Mouse (Mus musculus) liver, adult 2 months (tissue): ENCODE data around the gene Csnk1d. TPM values are rescaled to one million over a fixed set of nuclear protein-coding genes. Genes with fewer than 3 reads are reported as not detected.

Experiments used
- DNase-seq: peaks from one replicate; pipeline ENCODE4 v3.0.0-alpha.2; 2011; ENCODE audit warnings: low read depth, low spot score; ENCODE audit errors: extremely low read depth
- H3K27ac ChIP-seq: fragments of 200-500 bp; replicated peaks from 2 replicates; pipeline ENCODE4 v1.5.1; 2012; ENCODE audit warnings: low read depth, mild to moderate bottlenecking, control low read depth, inconsistent platforms, low read length; ENCODE audit not compliant: insufficient read depth
- H3K27me3 ChIP-seq: fragments of 200-500 bp; 2 replicates; pipeline ENCODE4 v1.6.1; 2012; ENCODE audit warnings: mild to moderate bottlenecking, moderate library complexity, low read length, inconsistent platforms; ENCODE audit not compliant: control insufficient read depth, insufficient read depth
- H3K36me3 ChIP-seq: fragments of 200-500 bp; 2 replicates; pipeline ENCODE4 v1.6.1; 2012; ENCODE audit warnings: low read length, inconsistent platforms; ENCODE audit not compliant: control insufficient read depth, insufficient read depth
- H3K4me1 ChIP-seq: fragments of 200-500 bp; 2 replicates; pipeline ENCODE4 v1.6.1; 2011; ENCODE audit warnings: low read length; ENCODE audit not compliant: control insufficient read depth, insufficient read depth
- H3K4me3 ChIP-seq: fragments of 200-500 bp; 2 replicates; pipeline ENCODE4 v1.5.1; 2011; ENCODE audit warnings: low read depth, mild to moderate bottlenecking, control low read depth, low read length, moderate library complexity; ENCODE audit not compliant: insufficient read depth
- H3K79me2 ChIP-seq: fragments of 200-500 bp; 2 replicates; pipeline ENCODE4 v1.6.1; 2012; ENCODE audit warnings: inconsistent platforms, mild to moderate bottlenecking, low read length, moderate library complexity; ENCODE audit not compliant: control insufficient read depth, insufficient read depth
- H3K9ac ChIP-seq: fragments of 200-500 bp; 2 replicates; pipeline ENCODE4 v1.6.1; 2012; ENCODE audit warnings: low read depth, mild to moderate bottlenecking, control low read depth, inconsistent platforms, low read length
- CTCF ChIP-seq: fragments of 200-500 bp; IDR thresholded peaks from 2 replicates; pipeline ENCODE4 v1.5.1; 2011; ENCODE audit warnings: low read depth, low read length, control low read depth
- POLR2A ChIP-seq: fragments of 200-500 bp; IDR thresholded peaks from 2 replicates; pipeline ENCODE4 v1.6.1; 2011; ENCODE audit warnings: low read length, control low read depth; ENCODE audit not compliant: insufficient read depth; ENCODE audit errors: extremely low read depth
- WGBS: fragments of 180-500 bp; shearing (Covaris S2); methylation state at CpG from one replicate; pipeline ENCODE4 v1.1.7; 2018; 5-methylcytosine and 5-hydroxymethylcytosine counted together
- polyA plus RNA-seq: library from polyadenylated mRNA; depleted of rRNA; stranded (reverse); fragments of >200 nt; gene quantifications from 2 replicates; pipeline ENCODE4 v1.2.3, GENCODE M21; 2012; rRNA removed
- total RNA-seq: library from RNA; depleted of rRNA; stranded (reverse); fragments of >200 nt; gene quantifications from 2 replicates; pipeline ENCODE4 v1.2.3, GENCODE M21; 2014; rRNA removed

The Csnk1d gene
- total and polyA plus RNA-seq, 2 experiments, result 28.3 to 36.4 TPM

DNA sequence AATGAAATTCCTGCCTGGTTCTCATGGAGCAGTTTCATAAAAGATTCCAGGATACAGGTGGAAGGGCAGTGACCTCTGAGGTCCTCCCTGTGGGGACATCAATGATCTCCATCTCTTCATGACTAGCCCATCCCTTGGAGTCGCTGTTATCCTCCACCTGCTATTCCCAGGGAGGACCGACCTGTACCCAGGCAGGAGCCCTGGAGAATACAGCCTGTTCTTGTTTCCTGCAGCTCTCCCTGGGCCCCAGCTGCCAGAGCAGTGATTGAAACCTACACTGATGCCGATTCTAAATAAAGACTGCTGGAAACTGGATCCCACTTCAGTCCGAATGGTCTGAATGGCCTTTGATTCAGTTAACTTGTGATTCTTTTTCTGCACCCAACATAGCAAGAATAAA is 59.7 kb downstream of the Csnk1d start:
- Histone ChIP-seq H3K4me3 (no peak overlapping the region), H3K27ac (no peak overlapping the region), H3K27me3 (no peaks in the 10 kb centered on the region), H3K9ac (no peak overlapping the region), H3K79me2 (no peaks in the 10 kb centered on the region), H3K36me3 (no peaks in the 10 kb centered on the region), H3K4me1 (no peaks in the 10 kb centered on the region)
- 99% methylated on average over 4 of the region's 4 CpGs for WGBS
- DNase-seq, result no peak
- TF ChIP-seq CTCF (no peak), POLR2A (no peak)

DNA sequence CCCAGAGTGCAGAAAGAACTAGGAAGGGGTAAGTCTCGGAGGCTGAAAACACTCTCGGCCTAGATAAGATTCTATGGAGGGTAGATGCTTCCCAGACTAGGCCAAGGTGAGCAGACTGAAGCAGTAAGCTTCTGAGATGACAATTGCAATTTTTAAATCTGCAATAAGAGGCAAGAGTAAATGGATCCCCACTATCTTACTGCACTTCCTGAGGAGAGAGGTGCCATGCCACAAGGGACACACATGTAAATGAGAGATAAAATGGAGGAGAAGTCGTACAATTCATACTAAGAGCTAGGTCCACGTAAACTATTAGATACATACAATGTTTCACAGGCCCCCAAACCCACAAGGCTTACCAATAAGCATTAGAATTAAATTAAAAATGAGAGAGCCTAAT is 62.7 kb downstream of the Csnk1d start:
- H3K4me1 ChIP-seq, result no peaks in the 10 kb centered on the region
- no peaks in the 10 kb centered on the region for H3K79me2 ChIP-seq
- DNase-seq, result no peak
- TF ChIP-seq CTCF, result no peak
- TF ChIP-seq POLR2A, result no peak
- WGBS, result 91% methylated on average over 4 of the region's 4 CpGs
- H3K27me3 ChIP-seq, result no peaks in the 10 kb centered on the region
- no peaks in the 10 kb centered on the region for H3K36me3 ChIP-seq
- no peak overlapping the region for H3K4me3 ChIP-seq
- no peak overlapping the region for H3K27ac ChIP-seq
- no peak overlapping the region for H3K9ac ChIP-seq

DNA sequence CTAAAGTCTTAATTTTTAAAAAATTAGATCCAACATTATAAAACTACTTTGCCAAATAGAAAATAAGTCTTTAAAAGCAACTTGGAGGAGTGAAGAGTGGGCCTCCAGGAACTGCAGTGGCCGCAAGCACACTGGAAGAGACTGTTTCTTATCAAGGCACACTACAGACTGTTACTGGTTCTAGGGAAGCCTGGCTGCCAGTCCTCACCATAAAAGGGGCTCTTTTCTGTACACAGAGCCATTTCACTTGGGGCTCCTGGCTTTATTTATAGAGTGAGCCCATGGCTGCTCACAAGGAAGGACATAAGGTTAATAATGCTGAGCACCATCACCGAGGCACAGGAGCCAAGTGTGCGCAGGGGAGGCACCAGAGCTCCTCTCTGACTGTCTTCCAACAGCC is 68.6 kb downstream of the Csnk1d start:
- no peak for DNase-seq
- 99% methylated on average over 3 of the region's 3 CpGs for WGBS
- Histone ChIP-seq H3K4me3 (no peak overlapping the region), H3K27me3 (no peaks in the 10 kb centered on the region), H3K4me1 (no peaks in the 10 kb centered on the region), H3K36me3 (no peaks in the 10 kb centered on the region), H3K79me2 (no peaks in the 10 kb centered on the region), H3K27ac (no peak overlapping the region), H3K9ac (no peak overlapping the region)
- no peak for TF ChIP-seq CTCF
- no peak for TF ChIP-seq POLR2A

DNA sequence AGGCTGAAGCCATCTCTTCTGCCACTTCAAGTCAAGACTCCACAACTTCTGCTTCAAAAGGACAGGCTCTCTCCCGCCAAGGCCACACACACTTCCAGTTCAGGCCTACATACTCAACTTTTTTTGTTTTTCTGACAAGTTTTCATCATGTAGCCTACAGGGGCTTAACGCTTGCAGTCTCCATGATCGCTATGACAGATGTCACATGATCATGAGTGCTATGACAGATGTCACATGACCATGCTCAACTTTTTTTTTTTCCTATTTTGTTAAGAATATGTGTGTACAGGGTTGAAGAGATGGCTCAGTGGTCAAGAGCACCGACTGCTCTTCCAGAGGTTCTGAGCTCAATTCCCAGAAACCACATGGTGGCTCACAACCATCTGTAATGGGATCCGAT is 73.4 kb downstream of the Csnk1d start:
- 96% methylated on average over 5 of the region's 5 CpGs for WGBS
- DNase-seq, result no peak
- H3K4me1 ChIP-seq, result no peaks in the 10 kb centered on the region

DNA sequence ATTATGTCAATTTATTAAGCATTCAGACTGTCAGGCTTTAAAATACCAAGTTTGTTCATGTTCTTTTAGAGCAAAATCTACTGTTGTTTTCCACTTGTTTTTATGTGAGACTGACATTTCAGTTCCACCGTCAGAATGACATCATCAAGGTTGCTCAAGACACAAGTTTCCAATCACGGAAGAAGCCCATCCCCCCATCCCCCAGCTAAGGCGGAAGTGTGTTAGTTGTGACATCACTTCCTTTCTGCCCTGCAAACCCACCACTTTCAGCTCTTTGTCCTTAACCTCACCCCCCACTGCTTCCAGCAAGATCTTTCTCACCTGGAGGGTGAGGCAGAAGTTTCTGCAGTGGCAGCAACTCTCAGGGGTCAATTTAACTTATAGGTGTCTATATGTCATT is 74.7 kb downstream of the Csnk1d start:
- Histone ChIP-seq H3K27ac (no peak overlapping the region), H3K36me3 (no peaks in the 10 kb centered on the region), H3K27me3 (no peaks in the 10 kb centered on the region), H3K4me1 (no peaks in the 10 kb centered on the region), H3K79me2 (no peaks in the 10 kb centered on the region), H3K4me3 (no peak overlapping the region), H3K9ac (no peak overlapping the region)
- DNase-seq, result peak; percentile 21
- WGBS, result 61% methylated on average over 3 of the region's 3 CpGs
- TF ChIP-seq POLR2A (no peak), CTCF (no peak)

More for the DNA sequence above, 73.4 kb downstream of the Csnk1d start:
- TF ChIP-seq CTCF (no peak), POLR2A (no peak)
- Histone ChIP-seq H3K27ac (no peak overlapping the region), H3K36me3 (no peaks in the 10 kb centered on the region), H3K9ac (no peak overlapping the region), H3K27me3 (no peaks in the 10 kb centered on the region), H3K4me3 (no peak overlapping the region), H3K79me2 (no peaks in the 10 kb centered on the region)

DNA sequence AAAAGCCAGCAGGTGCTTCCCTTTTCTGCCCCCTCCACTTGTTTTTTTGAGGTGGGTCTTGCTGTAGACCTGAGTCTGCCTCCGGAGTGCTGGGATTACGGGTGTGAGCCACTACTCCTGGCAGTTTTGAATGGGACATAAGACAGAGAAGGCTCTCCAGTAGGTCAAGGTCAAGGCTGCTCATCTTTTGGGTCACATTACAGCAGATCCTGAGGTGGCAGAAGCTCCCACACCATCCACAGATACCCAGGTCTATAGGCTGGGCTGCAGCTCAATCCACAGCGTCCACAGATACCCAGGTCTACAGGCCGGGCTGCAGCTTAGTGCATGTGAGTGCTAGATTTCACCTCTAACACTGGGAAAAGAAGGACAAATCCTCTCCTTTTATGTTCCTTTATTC is 77.3 kb downstream of the Csnk1d start:
- Histone ChIP-seq H3K4me3 (no peak overlapping the region), H3K4me1 (no peaks in the 10 kb centered on the region), H3K79me2 (no peaks in the 10 kb centered on the region), H3K27me3 (no peaks in the 10 kb centered on the region), H3K36me3 (no peaks in the 10 kb centered on the region), H3K9ac (no peak overlapping the region), H3K27ac (no peak overlapping the region)
- DNase-seq, result no peak
- TF ChIP-seq POLR2A (no peak), CTCF (no peak)
- WGBS, result 96% methylated on average over 4 of the region's 4 CpGs

Other genes with a start within 250 kb of the Csnk1d start
- 0.54 and 0.55 TPM in 2 replicates for gene Hmga1b, start 228.5 kb downstream of the Csnk1d start, total RNA-seq
- gene Hmga1b, start 228.5 kb downstream of the Csnk1d start, polyA plus RNA-seq, result 0.07 and 0.12 TPM in 2 replicates
- gene Rfng, start 207.1 kb downstream of the Csnk1d start, total RNA-seq, result 3.1 and 5.7 TPM in 2 replicates
- 25.1 and 28.3 TPM in 2 replicates for gene Rfng, start 207.1 kb downstream of the Csnk1d start, polyA plus RNA-seq
- gene Gps1, start 207.1 kb downstream of the Csnk1d start, total RNA-seq, result 81.9 and 89.7 TPM in 2 replicates
- 97.9 and 99.5 TPM in 2 replicates for gene Gps1, start 207.1 kb downstream of the Csnk1d start, polyA plus RNA-seq
- 52.1 and 52.4 TPM in 2 replicates for gene Dus1l, start 194.9 kb downstream of the Csnk1d start, total RNA-seq
- 69.7 and 70.6 TPM in 2 replicates for gene Dus1l, start 194.9 kb downstream of the Csnk1d start, polyA plus RNA-seq
- gene Fasn, start 166.8 kb downstream of the Csnk1d start, total RNA-seq, result 198 and 203 TPM in 2 replicates
- 639 and 935 TPM in 2 replicates for gene Fasn, start 166.8 kb downstream of the Csnk1d start, polyA plus RNA-seq
- gene Ccdc57, start 58.5 kb downstream of the Csnk1d start, total RNA-seq, result 1.5 and 2.3 TPM in 2 replicates
- gene Ccdc57, start 58.5 kb downstream of the Csnk1d start, polyA plus RNA-seq, result 0.80 and 1.1 TPM in 2 replicates
- 0.28 and 0.47 TPM in 2 replicates for gene Slc16a3, start 42.9 kb downstream of the Csnk1d start, total RNA-seq
- gene Slc16a3, start 42.9 kb downstream of the Csnk1d start, polyA plus RNA-seq, result 0.51 and 0.52 TPM in 2 replicates
- 0.20 and 0.55 TPM in 2 replicates for gene Cd7, start 48.1 kb upstream of the Csnk1d start, total RNA-seq
- gene Cd7, start 48.1 kb upstream of the Csnk1d start, polyA plus RNA-seq, result 1.5 and 3.4 TPM in 2 replicates
- gene Sectm1b, start 72.2 kb upstream of the Csnk1d start, total RNA-seq, result not detected in 2 replicates
- 0.11 and 0.18 TPM in 2 replicates for gene Sectm1b, start 72.2 kb upstream of the Csnk1d start, polyA plus RNA-seq
- 0.55 and 0.67 TPM in 2 replicates for gene Sectm1a, start 89.9 kb upstream of the Csnk1d start, total RNA-seq
- gene Sectm1a, start 89.9 kb upstream of the Csnk1d start, polyA plus RNA-seq, result 0.76 and 0.81 TPM in 2 replicates
- gene Tex19.2, start 127.3 kb upstream of the Csnk1d start, total RNA-seq, result not detected in 2 replicates
- gene Tex19.2, start 127.3 kb upstream of the Csnk1d start, polyA plus RNA-seq, result not detected in 2 replicates
- not detected in 2 replicates for gene Tex19.1, start 154.8 kb upstream of the Csnk1d start, total RNA-seq
- not detected in 2 replicates for gene Tex19.1, start 154.8 kb upstream of the Csnk1d start, polyA plus RNA-seq
- gene Uts2r, start 168.9 kb upstream of the Csnk1d start, total RNA-seq, result not detected in 2 replicates
- not detected in 2 replicates for gene Uts2r, start 168.9 kb upstream of the Csnk1d start, polyA plus RNA-seq
- 6.1 and 7.5 TPM in 2 replicates for gene Hexdc, start 213.1 kb upstream of the Csnk1d start, total RNA-seq
- gene Hexdc, start 213.1 kb upstream of the Csnk1d start, polyA plus RNA-seq, result 7.4 and 11.6 TPM in 2 replicates
- gene Ogfod3, start 213.4 kb upstream of the Csnk1d start, total RNA-seq, result 5.4 and 7.9 TPM in 2 replicates
- 8.2 and 8.6 TPM in 2 replicates for gene Ogfod3, start 213.4 kb upstream of the Csnk1d start, polyA plus RNA-seq
- 8.0 TPM in 2 replicates for gene Cybc1, start 238.0 kb upstream of the Csnk1d start, total RNA-seq
- gene Cybc1, start 238.0 kb upstream of the Csnk1d start, polyA plus RNA-seq, result 8.2 and 10.9 TPM in 2 replicates
- 39.8 and 44.3 TPM in 2 replicates for gene Narf, start 245.9 kb upstream of the Csnk1d start, total RNA-seq
- 39.5 and 45.3 TPM in 2 replicates for gene Narf, start 245.9 kb upstream of the Csnk1d start, polyA plus RNA-seq